Mouse (Mus musculus) gastrocnemius, postnatal 36 days (tissue): ENCODE data around the gene Sipa1l2. TPM values are rescaled to one million over a fixed set of nuclear protein-coding genes. Genes with fewer than 3 reads are reported as not detected.
A peak's percentile ranks its signal among the peaks of the same experiment; 100 is the strongest.

ENCODE experiments used
- DNase-seq, 2 experiments: peaks; one replicate each; pipeline ENCODE4 v3.0.0; 2022
- intact Hi-C: fragments of 180-260 bp; cut with DNase I; formaldehyde crosslinking; loops from one replicate; pipeline ENCODE4 v1.15.1; 2025
- total RNA-seq, 2 experiments: library from RNA; stranded (reverse); gene quantifications; 2 replicates each; pipeline ENCODE4 v1.2.3; 2021

Sipa1l2 gene
- total RNA-seq, 2 experiments from 2014 or later, result 4.9 to 5.2 TPM

DNA sequence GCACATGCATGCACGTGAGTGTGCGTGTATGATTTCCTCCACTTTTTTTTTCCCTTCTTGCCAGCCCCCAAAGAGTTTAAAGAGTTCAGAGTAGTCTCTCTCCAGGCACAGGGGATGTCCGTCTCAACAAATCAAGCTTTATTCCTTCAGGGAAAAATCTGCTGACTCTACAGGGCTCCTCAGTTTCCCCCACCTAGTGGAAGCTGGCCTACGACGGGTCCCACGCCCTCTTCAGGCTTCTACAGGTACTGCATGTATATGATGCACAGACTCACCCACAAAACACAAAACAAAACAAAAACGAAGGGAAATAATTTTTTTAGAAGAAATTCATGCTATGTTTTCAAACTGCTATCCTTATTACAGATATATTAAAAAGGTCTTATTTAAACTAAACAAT, 189.7 kb downstream of the Sipa1l2 start:
- DNase-seq, result no peak
- intact Hi-C loops, result no loop called here

DNA sequence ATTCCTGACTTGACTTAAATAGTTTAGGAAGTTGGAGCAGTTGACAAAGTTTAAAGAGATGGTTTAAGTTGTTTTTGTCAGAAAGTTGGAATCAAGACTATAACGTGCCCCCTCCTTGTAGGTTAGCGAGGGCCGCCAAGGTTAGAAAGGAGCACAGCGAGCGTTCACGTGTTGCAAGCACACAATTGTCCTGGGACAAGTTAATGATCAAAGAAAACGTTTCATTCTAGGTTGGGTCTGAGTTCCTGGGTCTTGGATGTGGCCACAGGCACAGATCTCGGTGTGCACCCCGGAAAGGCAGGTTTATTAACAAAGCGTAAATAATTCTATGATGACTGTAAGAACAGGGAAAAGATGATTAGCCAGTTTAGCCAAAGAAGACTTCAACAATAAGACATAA, 190.5 kb downstream of the Sipa1l2 start:
- intact Hi-C loops, result no loop called here
- no peak for DNase-seq

DNA sequence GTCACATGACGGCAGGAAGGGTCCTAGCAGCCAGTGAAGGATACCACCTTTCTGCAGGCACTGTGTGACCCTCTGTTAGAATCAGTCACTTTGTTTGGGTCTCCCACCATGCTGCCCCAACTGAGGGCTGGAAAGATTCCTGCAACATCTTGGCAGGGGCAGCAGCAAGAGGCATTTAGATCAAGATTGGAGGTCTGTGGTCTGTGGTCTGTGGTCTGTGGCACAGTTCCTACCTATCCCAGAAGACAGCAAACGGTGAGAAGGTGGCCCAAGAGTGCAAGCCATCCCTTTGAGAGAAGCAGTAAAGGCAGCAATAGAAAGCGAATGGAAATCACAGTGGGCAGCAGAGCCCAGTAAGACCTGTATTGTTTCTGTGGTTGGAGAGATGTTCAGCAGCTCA, 191.9 kb downstream of the Sipa1l2 start:
- intact Hi-C loops, result no loop called here
- no peak for DNase-seq

DNA sequence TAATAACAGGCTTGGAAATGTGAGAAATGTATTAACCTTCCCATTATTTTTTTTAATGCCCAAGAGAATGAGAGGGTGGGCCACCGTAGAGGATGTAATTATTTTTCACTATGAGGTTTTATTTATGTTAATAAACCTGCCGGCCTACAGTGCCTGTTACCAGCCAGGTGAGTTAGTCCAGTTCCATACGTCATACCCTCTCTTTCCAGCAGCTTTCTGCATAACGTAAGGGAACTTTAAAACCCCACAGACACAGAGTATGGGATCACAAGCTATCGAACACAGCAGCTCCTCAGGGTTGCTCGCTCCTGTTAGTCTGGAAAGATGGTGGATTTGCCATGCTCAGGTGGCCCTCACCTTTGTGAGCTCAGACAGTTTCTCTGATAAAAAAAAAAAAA, 193.2 kb downstream of the Sipa1l2 start:
- intact Hi-C loops, result no loop called here

DNA sequence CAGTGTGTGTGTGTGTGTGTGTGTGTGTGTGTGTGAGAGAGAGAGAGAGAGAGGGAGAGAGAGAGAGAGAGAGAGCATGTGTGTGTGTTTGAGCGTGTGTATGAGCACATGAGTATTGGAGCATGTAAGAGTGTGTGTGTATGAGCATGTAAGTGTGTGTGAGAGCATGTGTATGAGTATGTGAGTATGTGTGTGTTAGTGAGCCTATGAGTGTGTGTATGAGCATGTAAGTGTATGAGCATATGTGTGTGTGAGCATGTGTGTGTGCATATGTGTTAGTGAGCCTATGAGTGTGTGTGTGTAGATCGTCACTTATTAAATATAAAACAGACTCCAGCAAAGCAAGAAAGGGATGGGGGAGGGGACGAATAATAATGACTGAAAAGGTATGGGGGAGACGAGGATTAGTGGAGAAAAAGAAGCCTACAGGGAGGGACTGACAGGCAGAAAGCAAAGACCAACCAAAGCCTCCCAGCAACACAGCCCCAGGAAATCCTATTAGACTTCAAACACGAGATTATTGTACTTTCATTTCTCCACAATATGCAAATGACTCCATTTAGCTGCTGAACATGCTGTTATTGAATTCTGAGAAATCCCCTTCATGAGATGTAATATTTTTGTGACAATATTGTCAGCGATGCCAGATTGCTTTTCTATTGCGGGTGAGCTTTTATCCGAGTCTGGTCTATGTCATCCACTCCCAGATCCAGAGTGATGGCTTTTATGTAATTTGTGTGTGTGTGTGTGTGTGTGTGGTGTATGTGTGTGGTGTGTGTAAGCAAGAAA, 193.8 kb downstream of the Sipa1l2 start:
- intact Hi-C loops, result no loop called here
- DNase-seq, result no peak

More for the DNA sequence above, 193.2 kb downstream of the Sipa1l2 start:
- DNase-seq, result no peak

DNA sequence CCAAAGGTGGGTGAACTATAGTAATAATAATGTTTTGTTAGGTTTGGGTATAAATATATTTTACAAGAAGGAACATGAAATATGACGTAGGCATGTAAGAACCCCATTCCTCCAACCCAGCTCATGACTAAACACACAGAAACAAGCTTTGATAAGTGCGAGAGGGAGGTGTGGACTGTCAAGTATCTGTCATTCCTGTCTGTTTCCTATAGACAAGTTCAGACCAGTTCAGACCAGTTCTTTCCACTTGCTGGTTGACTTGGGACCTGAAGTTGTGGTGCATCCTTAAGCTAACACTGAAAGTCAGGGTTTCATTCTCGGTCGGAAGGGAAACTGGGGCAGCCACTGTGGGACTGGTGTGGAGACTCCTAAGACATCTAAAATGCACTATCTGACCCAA, 197.0 kb downstream of the Sipa1l2 start:
- no peak for DNase-seq

DNA sequence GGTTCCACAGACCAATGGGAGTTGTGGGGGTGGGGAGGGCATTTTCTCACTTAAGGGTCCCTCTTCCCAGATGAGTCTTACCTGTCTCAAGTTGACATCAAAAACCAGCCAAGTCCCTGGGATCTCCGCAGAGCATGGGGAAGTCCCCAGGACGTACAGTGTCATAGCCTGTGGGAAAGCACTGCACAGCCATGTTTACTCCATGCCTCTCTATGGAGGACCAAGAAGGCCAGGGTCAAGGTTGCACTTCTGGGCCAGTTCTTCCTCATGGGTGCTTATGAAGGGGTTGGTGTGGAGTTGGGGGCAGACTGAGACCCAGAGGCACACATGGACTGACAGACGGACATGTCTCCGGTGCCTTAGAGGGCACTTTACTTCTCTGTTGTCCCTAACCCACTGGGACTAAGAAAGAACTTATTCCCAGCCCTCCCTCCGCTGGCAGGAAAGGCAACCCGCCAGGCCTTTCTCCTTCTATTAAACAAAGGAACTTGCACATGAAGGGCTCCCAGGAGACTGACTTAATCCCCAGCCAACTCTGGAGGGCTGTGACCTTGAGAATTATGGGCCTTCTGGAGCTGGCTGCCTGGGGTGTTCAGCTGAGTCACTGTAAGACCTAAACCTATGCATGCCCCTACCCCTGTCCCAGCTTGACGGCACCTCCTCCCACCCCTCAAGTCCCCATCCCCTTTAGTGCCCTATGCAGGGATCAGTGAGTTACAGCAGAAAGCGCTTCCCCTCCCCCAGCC, 199.9 kb downstream of the Sipa1l2 start:
- intact Hi-C loops, result loop anchor here (2.0 kb wide), 1 partner anchor 21 kb away; no protein-coding TSS in a partner anchor
- DNase-seq, result peak in 1 of 2 experiments; percentile 19

More for the DNA sequence above, 197.0 kb downstream of the Sipa1l2 start:
- intact Hi-C loops, result no loop called here

DNA sequence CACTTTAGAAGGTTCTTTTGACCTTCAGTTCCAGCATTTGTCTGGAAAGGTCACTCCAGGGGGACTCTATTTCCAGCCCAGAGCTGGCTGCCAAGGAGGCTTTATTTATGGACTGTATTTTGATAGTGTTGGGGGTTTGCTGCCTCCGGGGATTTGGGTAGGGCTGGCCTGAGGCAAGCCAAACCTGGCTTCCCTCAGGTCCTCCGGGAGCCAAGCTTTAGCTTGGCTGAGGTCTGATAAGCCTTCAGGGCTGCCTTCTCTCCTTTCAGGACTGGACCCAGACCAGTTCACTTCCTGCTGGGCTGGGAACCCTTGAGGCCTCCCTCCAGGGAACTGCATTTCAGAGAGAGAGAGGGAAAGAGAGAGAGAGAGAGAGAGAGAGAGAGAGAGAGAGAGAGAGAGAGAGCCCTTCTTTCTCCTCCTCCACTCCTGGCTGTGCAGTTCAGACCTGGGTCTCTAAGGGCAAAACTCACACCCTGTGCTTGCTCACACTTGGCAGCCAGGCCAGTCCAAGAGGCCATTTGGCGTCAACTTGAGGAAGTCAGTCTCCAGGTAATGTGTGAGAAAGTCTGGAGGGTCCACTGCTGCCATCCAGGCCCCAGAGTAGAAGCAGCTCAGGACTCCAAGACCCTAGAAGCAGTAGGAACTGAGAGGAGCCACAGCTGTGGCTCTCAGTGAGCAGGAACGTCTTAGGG, 201.1 kb downstream of the Sipa1l2 start:
- peak in 1 of 2 experiments; percentile 50 for DNase-seq
- intact Hi-C loops, result loop anchor here (2.0 kb wide), 1 partner anchor 22 kb away; no protein-coding TSS in a partner anchor

Other genes starting within 250 kb of the Sipa1l2 start
- 1 to 10 TPM; 1.9 to 2.3 TPM for gene Map10, start 100.0 kb upstream of the Sipa1l2 start, total RNA-seq
- gene Ntpcr, start 160.2 kb upstream of the Sipa1l2 start, total RNA-seq, result 10 to 100 TPM; 11.4 to 11.6 TPM